Mouse (Mus musculus) layer of hippocampus, adult 11-12 months (tissue): ENCODE measurements around the gene Galnt12.
"Not testable (repeated sequence)": the region's sequence is repeated elsewhere in the genome, so short reads cannot be mapped to it uniquely, and the experiment has no call there.

ENCODE experiments used
- DNase-seq: peaks from one replicate; pipeline ENCODE4 v3.0.0; 2022; ENCODE audit warnings: low spot score

Gene Galnt12

GRCm38 (mm10) chr4:47091493-47092386, at the start of gene Galnt12:
Gene Galnt12, plus strand, starts transcription at chr4:47091909.
- DNase-seq = no peak

GRCm38 (mm10) chr4:47043866-47044265, 47.8 kb upstream of the Galnt12 start:
- DNase-seq = no peak

GRCm38 (mm10) chr4:47046974-47047373, 44.7 kb upstream of the Galnt12 start:
- no peak for DNase-seq

GRCm38 (mm10) chr4:47047765-47048164, 43.9 kb upstream of the Galnt12 start:
- DNase-seq = no peak

- no peak for DNase-seq
Measured at GRCm38 (mm10) chr4:47049216-47049615, 42.5 kb upstream of the Galnt12 start.

- peak; percentile 91 for DNase-seq
Measured at GRCm38 (mm10) chr4:47050167-47050566, 41.5 kb upstream of the Galnt12 start.

- DNase-seq = no peak
Measured at GRCm38 (mm10) chr4:47050642-47051381, 40.9 kb upstream of the Galnt12 start.

GRCm38 (mm10) chr4:47051905-47052304, 39.8 kb upstream of the Galnt12 start:
- no peak for DNase-seq

GRCm38 (mm10) chr4:47055170-47055569, 36.5 kb upstream of the Galnt12 start:
- not testable (repeated sequence) for DNase-seq

- DNase-seq = no peak
Measured at GRCm38 (mm10) chr4:47055570-47056080, 36.1 kb upstream of the Galnt12 start.

GRCm38 (mm10) chr4:47056791-47057509, 34.8 kb upstream of the Galnt12 start, which contains the start of gene Anks6:
Gene Anks6, minus strand, starts transcription at chr4:47057427.
- DNase-seq = peak; percentile 81

GRCm38 (mm10) chr4:47057510-47058325, 34.0 kb upstream of the Galnt12 start:
- no peak for DNase-seq

GRCm38 (mm10) chr4:47060900-47061299, 30.8 kb upstream of the Galnt12 start:
- no peak for DNase-seq

GRCm38 (mm10) chr4:47075054-47075453, 16.7 kb upstream of the Galnt12 start:
- DNase-seq = no peak

- no peak for DNase-seq
Measured at GRCm38 (mm10) chr4:47079997-47080646, 11.6 kb upstream of the Galnt12 start.

GRCm38 (mm10) chr4:47080647-47081010, 11.1 kb upstream of the Galnt12 start:
- DNase-seq = no peak

GRCm38 (mm10) chr4:47083824-47084223, 7.9 kb upstream of the Galnt12 start:
- DNase-seq = no peak

- DNase-seq = no peak
Measured at GRCm38 (mm10) chr4:47088671-47089070, 3.0 kb upstream of the Galnt12 start.

- no peak for DNase-seq
Measured at GRCm38 (mm10) chr4:47092387-47093021, 795 bp downstream of the Galnt12 start.

GRCm38 (mm10) chr4:47093161-47093560, 1.5 kb downstream of the Galnt12 start:
- DNase-seq = no peak
